9 mouse cellular contexts compared by ENCODE assay signal in genomic region chr17:8858636-8859421, GRCm38 (mm10).
A peak's percentile ranks its signal among the peaks of the same experiment; 100 is the strongest.
DNase-seq lines count a peak whose midpoint lies in the region; ATAC-seq lines count a peak whose summit lies in the region.
"Had no signal": no experiment of that assay in that cellular context is flagged by ENCODE, and none has a peak within 500 bp of the region (broad histone marks: within the 10 kb centered on the region; RNA-seq: fewer than 3 reads in every experiment).

No protein-coding gene starts in this region.

- H3K27ac ChIP-seq in neural tube, embryonic 15.5 days (replicated peaks): peak overlapping the region; percentile 15; the same call in 1 of the 2 replicates
- H3K27ac ChIP-seq: neural tube, embryonic 12.5 days had no signal

- ATAC-seq in neural tube, embryonic 15.5 days (ENCODE audit: low FRiP score): peak; percentile 45; the same call in 1 of the 2 replicates

- H3K9ac ChIP-seq in neural tube, embryonic 15.5 days (replicated peaks): no peak overlapping the region; the same call in 1 of the 2 replicates
- H3K9ac ChIP-seq: neural tube, embryonic 12.5 days had no signal

- peaks cover 23% of the 10 kb centered on the region for H3K4me1 ChIP-seq in neural tube, embryonic 15.5 days

- H3K27me3 ChIP-seq in neural tube, embryonic 15.5 days (replicated peaks): no peaks in the 10 kb centered on the region
- H3K27me3 ChIP-seq: neural tube, embryonic 12.5 days had no signal

- no peak overlapping the region for H3K4me3 ChIP-seq in neural tube, embryonic 15.5 days (replicated peaks)
- H3K4me3 ChIP-seq: neural tube, embryonic 12.5 days had no signal

- no peaks in the 10 kb centered on the region for H3K36me3 ChIP-seq in neural tube, embryonic 15.5 days
- H3K36me3 ChIP-seq: neural tube, embryonic 12.5 days had no signal

- peak; percentile 44 for DNase-seq in adrenal gland, postnatal 14 days
- no peak for DNase-seq in adrenal gland, adult 2 months
- DNase-seq in kidney, postnatal 14 days: peak; percentile 10
- DNase-seq in kidney, adult 8-10 months: no peak
- DNase-seq in layer of hippocampus, adult 8-10 months (ENCODE audit: low spot score in 2 of 2): peak; percentile 82
- no peak for DNase-seq in thymus, postnatal 14 days
- DNase-seq in B cell, adult 2 months: no peak

- no peaks in the 10 kb centered on the region for H3K9me3 ChIP-seq in neural tube, embryonic 15.5 days (replicated peaks)
- H3K9me3 ChIP-seq: neural tube, embryonic 12.5 days had no signal

- no peak overlapping the region for H3K4me2 ChIP-seq in neural tube, embryonic 15.5 days
- H3K4me2 ChIP-seq: neural tube, embryonic 12.5 days had no signal

- 66% methylated on average over 23 of the region's 23 CpGs for WGBS in neural tube, embryonic 15.5 days

Comparison
In these comparisons a context has a peak if more than half of its experiments do, and no peak if none do; other contexts are left out.
1. DNase-seq: peak in adrenal gland, postnatal 14 days (single experiment), kidney, postnatal 14 days (single experiment) and layer of hippocampus, adult 8-10 months (2 of 2); none in adrenal gland, adult 2 months (single experiment), kidney, adult 8-10 months (0 of 2), thymus, postnatal 14 days (single experiment) and B cell, adult 2 months (0 of 2).